Comparison of ENCODE assay signal across 27 mouse cellular contexts in the genomic region with DNA sequence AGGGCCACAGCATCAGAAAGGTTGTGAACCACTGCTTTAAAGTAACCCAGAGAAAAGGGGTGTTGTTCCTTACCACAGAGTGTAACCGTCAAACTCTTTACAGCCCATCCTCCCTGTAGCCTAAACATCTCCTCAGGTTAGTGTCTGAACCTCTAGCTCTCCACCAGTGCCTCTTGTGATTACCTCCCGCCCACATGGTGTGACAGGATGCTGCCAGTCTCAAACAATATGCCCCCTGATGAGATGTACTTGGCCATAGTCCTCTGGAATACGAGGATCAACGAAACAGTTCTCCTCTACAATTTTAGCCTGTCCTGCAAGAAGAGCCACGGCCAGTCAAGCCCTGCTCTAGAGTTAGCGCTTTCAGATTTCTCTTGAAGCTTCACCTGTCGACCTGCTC.
DNase-seq lines count a peak whose midpoint lies in the region; ATAC-seq lines count a peak whose summit lies in the region.
"Had no signal": no experiment of that assay in that cellular context is flagged by ENCODE, and none has a peak within 500 bp of the region (broad histone marks: within the 10 kb centered on the region; RNA-seq: fewer than 3 reads in every experiment).

No protein-coding gene starts in this region.

- no peak overlapping the region for H3K9ac ChIP-seq in heart, embryonic 11.5 days (ENCODE audit: low read depth, low read length)
- no peak overlapping the region for H3K9ac ChIP-seq in intestine, embryonic 15.5 days
- H3K9ac ChIP-seq: embryonic facial prominence, embryonic 15.5 days; heart, embryonic 15.5 days; hindbrain, embryonic 13.5 days; kidney, embryonic 15.5 days had no signal

- no peak for ATAC-seq in heart, embryonic 11.5 days (replicated peaks; ENCODE audit: insufficient number of reproducible peaks, low FRiP score, low TSS enrichment)
- ATAC-seq in intestine, embryonic 15.5 days, result no peak
- ATAC-seq: activated CD4-positive, CD25-positive, alpha-beta regulatory T cell, adult 4 months; forebrain, embryonic 14.5 days; hindbrain, postnatal 0 days; Patski had no signal

- no peak overlapping the region for H3K27ac ChIP-seq in heart, embryonic 11.5 days (ENCODE audit: low read depth, low read length)
- no peak overlapping the region for H3K27ac ChIP-seq in intestine, embryonic 15.5 days
- H3K27ac ChIP-seq: embryonic facial prominence, embryonic 15.5 days; forebrain, embryonic 10.5 days; gastrocnemius, adult 2 months; heart, embryonic 10.5 days; heart, embryonic 15.5 days; hindbrain, embryonic 13.5 days; hindbrain, postnatal 0 days; kidney, embryonic 15.5 days had no signal

- no peaks in the 10 kb centered on the region for H3K27me3 ChIP-seq in heart, embryonic 11.5 days (ENCODE audit: control insufficient read depth, insufficient read depth, low read length)
- no peaks in the 10 kb centered on the region for H3K27me3 ChIP-seq in intestine, embryonic 15.5 days (replicated peaks)
- H3K27me3 ChIP-seq: embryonic facial prominence, embryonic 15.5 days; heart, embryonic 15.5 days; hindbrain, embryonic 13.5 days; kidney, embryonic 15.5 days; Patski had no signal

- no peak overlapping the region for H3K4me3 ChIP-seq in heart, embryonic 11.5 days (ENCODE audit: low read depth, low read length)
- H3K4me3 ChIP-seq in intestine, embryonic 15.5 days (replicated peaks), result no peak overlapping the region
- H3K4me3 ChIP-seq: embryonic facial prominence, embryonic 15.5 days; erythroblast, embryonic 14.5 days; forebrain, embryonic 10.5 days; gastrocnemius, adult 2 months; heart, embryonic 10.5 days; heart, embryonic 15.5 days; hindbrain, embryonic 13.5 days; kidney, embryonic 15.5 days had no signal

- intact Hi-C loops in gastrocnemius, postnatal 36 days (cut with DNase I), result no loop called here

- H3K4me1 ChIP-seq in heart, embryonic 11.5 days (ENCODE audit: control insufficient read depth, insufficient read depth, low read length), result no peaks in the 10 kb centered on the region
- H3K4me1 ChIP-seq in intestine, embryonic 15.5 days (replicated peaks), result no peaks in the 10 kb centered on the region
- H3K4me1 ChIP-seq: embryonic facial prominence, embryonic 15.5 days; forebrain, embryonic 10.5 days; heart, embryonic 10.5 days; heart, embryonic 15.5 days; hindbrain, embryonic 13.5 days; kidney, embryonic 15.5 days had no signal

- 73% methylated on average over 7 of the region's 7 CpGs for WGBS in heart, embryonic 11.5 days (ENCODE audit: insufficient replicate concordance)
- 79% methylated on average over 7 of the region's 7 CpGs for WGBS in intestine, embryonic 15.5 days

- peak; percentile 52 for DNase-seq in cerebellum, adult 11 months
- DNase-seq in cerebellum, postnatal 10 days, result no peak
- DNase-seq in ZHBTc4 (ENCODE audit: low read depth, low spot score), result peak; percentile 24
- peak; percentile 58 for DNase-seq in cerebellum, adult 8-10 months
- peak; percentile 64 to 71 for DNase-seq in cerebellum, postnatal 36 days
- no peak for DNase-seq in gastrocnemius, postnatal 36 days
- DNase-seq: adrenal gland, adult 2 months; adrenal gland, postnatal 25 days; embryo, embryonic 11 days; gastrocnemius, adult 2 months; gastrocnemius, postnatal 25 days; heart, adult 18-20 months; heart, postnatal 14 days; kidney, adult 2 months had no signal

- H3K9me3 ChIP-seq in heart, embryonic 11.5 days (replicated peaks; ENCODE audit: control insufficient read depth, low read length), result no peaks in the 10 kb centered on the region
- no peaks in the 10 kb centered on the region for H3K9me3 ChIP-seq in intestine, embryonic 15.5 days
- H3K9me3 ChIP-seq: embryonic facial prominence, embryonic 15.5 days; forebrain, embryonic 10.5 days; heart, embryonic 10.5 days; heart, embryonic 15.5 days; hindbrain, embryonic 13.5 days; kidney, embryonic 15.5 days had no signal

- no peaks in the 10 kb centered on the region for H3K36me3 ChIP-seq in heart, embryonic 11.5 days (ENCODE audit: control insufficient read depth, insufficient read depth, low read length)
- no peaks in the 10 kb centered on the region for H3K36me3 ChIP-seq in intestine, embryonic 15.5 days
- H3K36me3 ChIP-seq: embryonic facial prominence, embryonic 15.5 days; forebrain, embryonic 10.5 days; heart, embryonic 10.5 days; heart, embryonic 15.5 days; kidney, embryonic 15.5 days had no signal

- no peak overlapping the region for H3K4me2 ChIP-seq in heart, embryonic 11.5 days
- H3K4me2 ChIP-seq in intestine, embryonic 15.5 days (replicated peaks), result no peak overlapping the region
- H3K4me2 ChIP-seq: embryonic facial prominence, embryonic 15.5 days; heart, embryonic 15.5 days; hindbrain, embryonic 13.5 days; kidney, embryonic 15.5 days had no signal

Comparison
In these comparisons a context has a peak if more than half of its experiments do, and no peak if none do; other contexts are left out.
1. DNase-seq: peak in cerebellum, adult 11 months (single experiment), ZHBTc4 (single experiment), cerebellum, adult 8-10 months (single experiment) and cerebellum, postnatal 36 days (2 of 2); none in cerebellum, postnatal 10 days (0 of 2) and gastrocnemius, postnatal 36 days (0 of 2).